Mouse (Mus musculus) liver, postnatal 0 days (tissue): ENCODE data around the gene Zdhhc17.

ENCODE experiments used
- CTCF ChIP-seq: sonication (generic); IDR thresholded peaks from 2 replicates; pipeline ENCODE4 v1.5.1; 2016; ENCODE audit warnings: antibody characterized with exemption, low read depth
- EP300 ChIP-seq: IDR thresholded peaks from 2 replicates; pipeline ENCODE4 v1.6.1; 2016; ENCODE audit warnings: antibody characterized with exemption, low read depth, mild to moderate bottlenecking

GRCm38 (mm10) chr10:110971998-110972397, 37.9 kb downstream of the Zdhhc17 start:
- no peak for TF ChIP-seq CTCF
- no peak for TF ChIP-seq EP300
